Mouse (Mus musculus) adipocyte (in vitro differentiated cells): Measurements from ENCODE around the gene Tmem210.

Source experiments
- DNase-seq: peaks from one replicate; pipeline ENCODE4 v3.0.0-alpha.2; 2016; ENCODE audit warnings: low spot score

Gene Tmem210

DNA sequence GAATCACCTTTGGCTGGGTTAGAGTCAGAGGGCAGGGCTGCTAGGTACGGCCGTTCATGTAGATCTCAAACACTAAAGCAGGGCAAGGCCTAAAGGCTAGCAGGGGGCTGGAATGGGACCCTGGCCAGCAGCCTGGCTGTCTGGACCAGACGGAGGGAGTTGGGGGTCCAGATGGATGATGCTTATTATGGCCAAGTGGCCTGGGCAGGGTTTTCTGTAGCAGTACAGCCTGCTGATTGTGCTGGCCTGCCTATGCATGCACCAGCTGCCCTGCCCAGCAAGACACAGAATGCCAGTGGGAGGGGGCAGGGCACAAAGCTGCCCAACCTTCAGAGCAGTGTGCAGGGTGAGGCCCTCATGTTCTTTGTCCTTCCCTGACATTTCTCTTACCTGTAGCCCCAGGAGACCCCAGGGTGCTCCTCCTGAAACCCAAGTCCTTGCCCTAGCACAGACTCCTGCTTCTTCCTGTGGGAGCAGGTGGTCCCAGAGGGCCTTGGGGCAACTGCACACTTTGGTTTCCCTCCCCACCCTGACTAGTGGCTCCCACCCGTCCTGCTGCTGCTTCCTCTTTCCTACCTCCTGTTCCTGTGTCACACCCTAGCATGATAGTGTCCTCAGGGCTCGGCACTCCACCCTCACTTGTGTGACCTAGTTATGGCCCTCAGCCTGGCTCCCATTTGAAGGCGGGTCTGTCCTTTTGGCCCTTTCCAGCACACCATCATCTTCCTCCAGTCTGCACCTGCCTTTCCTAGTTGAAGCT lies 21.9 kb upstream of the Tmem210 start:
- DNase-seq = no peak

DNA sequence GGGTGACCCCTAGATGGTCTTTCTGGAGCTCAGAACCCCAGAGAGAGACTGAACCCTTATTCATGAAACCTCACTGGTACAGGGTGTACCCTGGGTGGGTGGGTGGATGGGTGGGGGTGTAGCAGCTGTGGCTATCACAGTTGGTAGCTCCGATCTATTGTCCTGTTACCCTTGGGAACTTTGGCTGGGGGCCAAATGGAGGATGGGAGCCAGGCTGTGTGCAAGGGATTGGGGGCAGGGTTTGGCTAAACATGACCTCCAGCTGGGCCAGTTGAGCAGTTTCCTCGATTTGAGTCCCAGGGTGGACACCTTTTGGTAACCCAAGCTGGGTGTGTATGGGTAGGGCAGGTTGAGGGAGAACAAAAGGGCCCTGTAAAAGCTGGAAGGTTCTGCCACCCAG lies 21.2 kb upstream of the Tmem210 start:
- no peak for DNase-seq

DNA sequence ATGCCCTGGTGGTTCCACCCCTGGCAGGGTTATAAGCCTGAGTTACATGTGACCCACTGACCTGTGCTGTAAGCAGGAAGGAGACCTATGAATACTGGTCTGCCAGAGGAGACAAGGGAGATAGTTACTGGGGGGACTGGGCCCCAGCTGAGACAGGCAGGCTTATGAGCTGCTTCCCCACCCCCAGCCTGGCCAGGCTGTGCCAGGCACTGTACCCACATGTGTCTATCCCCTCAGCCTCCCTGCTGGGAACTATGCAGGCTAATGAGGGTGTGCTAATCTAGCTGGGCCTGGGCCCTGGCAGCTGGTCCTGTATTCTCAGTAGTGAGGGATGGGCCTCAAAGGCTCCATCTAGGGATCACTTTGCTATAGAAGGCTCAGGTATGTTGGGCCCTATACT lies 20.7 kb upstream of the Tmem210 start:
- no peak for DNase-seq

DNA sequence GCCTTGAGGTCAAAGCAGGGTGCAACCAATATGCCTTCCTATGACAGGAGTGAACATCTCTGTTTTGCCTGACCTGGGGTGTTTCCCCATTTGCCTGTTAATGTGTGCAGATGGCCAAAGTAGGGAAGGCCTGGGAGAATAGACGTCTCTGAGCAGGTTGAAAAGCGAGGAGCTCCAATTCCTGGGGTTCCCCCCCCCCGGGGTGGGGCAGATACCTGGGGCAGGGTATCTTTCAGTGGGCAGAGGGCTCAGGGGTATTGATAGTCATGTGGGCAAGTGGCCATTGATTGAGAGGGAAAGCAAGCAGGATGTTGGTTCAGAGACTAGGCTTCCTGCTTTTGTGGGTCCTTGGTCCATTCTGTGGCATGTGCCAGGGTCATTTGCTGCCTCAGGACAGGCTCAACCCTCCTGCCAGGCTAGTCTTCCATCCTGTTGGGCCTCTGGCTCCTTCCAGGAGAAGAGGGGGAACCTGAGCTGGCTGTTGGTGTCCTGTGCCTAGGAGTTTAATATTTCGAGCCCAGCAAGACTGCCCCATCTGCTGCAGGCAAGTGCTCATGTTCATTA lies 20.1 kb upstream of the Tmem210 start:
- DNase-seq = no peak

DNA sequence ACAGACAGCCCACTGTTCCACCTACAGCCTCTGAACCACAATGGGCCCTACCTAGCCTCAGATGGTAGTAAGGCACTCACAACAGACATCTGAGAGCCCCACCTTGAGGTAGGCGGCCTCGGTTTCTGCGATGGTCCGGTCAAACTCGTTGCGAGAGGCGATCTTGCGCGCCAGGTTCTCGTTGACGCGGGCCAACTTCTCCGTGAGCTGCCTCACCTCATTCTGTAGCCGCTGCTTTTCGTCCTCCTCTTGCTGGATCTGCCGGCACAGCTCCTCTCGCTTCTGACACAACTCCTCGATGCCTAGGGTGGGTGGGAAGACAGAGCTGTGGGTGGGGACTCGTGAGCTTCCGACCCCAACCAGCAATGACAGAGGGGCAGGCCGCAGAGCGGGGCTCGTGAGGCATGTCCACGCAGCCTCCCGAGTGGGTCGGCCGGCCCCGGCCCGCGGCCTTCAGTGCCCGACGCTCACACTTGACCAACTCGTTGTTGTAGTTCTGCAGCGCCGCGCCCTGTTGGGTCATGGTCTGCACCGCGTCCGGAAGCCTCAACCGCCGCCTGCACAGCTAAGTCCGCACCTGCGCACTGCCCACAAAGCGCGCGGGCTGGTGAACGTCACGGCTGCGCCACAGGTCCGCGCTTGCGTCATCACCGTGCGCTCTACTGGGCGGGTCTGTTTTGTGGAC lies 16.0 kb upstream of the Tmem210 start, which contains the start of the genes Ssna1 and Anapc2:
Gene Ssna1, minus strand, starts transcription at position 612 of the 685 bp plus-strand sequence.
Gene Anapc2, plus strand, starts transcription at position 652 of the 685 bp plus-strand sequence.
- peak; percentile 94 for DNase-seq

DNA sequence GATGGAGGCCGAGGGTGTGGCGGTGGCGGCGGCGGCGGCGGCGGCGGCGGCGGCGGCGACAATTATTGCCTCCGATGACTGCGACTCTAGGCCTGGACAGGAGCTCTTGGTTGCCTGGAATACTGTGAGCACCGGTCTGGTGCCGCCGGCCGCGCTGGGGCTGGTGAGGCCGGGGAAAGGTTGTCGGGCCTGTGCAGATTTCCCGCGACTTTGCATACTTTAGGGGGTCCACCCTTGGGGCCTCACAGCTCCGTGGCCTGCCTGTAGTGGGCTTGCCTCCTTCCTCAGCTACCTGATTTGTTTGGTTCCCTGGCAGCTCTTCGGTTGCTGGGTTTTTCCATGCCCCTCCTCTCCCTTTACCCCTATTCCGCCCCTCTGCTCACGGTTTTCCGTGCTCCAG lies 15.4 kb upstream of the Tmem210 start:
- no peak for DNase-seq

DNA sequence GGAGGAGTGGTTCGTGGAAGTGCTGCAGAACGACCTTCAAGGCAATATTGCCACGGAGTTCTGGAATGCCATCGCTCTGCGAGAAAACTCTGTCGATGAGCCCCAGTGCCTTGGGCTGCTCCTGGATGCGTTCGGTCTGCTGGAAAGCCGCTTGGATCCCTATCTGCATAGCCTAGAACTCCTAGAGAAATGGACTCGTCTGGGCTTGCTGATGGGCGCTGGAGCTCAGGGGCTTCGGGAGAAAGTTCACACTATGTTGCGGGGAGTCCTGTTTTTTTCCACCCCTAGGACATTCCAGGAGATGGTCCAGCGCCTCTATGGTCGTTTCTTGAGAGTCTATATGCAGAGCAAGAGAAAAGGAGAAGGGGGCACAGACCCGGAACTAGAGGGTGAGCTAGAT lies 14.9 kb upstream of the Tmem210 start:
- no peak for DNase-seq

DNA sequence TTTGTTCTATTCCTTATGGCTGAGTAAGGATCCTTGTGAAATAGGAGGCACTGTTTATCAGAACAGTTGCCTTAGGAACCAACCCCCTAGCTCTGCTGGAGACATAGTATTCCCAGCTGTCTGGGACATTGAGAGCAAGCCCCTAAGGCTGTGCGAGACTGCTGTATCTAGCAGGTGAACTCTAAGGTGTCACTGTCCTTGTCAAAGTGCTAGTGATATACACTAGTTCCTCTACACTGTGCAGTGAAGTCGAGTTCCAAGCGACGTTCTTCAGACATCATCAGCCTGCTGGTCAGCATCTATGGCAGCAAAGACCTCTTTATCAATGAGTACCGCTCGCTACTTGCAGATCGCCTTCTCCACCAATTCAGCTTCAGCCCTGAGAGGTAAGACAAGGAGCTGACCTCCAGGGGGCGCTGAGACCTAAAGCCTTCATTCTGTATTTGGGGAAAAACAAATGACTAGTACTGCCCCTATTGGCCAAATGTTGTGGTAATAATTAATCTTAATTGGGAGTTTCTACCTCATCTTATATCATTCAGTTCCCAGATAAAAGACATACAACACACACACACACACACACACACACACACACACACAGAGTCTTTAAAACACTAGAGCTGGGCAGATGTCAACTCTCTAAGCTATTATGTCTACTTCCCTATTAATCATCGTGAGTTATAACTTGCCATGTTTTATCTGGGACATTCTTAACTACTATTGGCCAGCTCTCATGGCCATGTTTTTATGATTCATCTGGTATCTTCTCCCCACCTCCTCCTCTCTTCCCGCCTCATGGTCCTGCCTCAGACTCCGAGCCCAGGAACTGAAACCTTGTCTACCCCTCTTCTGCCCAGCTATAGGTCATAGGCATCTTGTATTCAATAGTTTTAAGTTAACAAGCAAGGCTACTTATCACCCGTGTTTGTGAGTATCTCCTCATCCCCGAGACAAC lies 8.7 kb upstream of the Tmem210 start:
- peak; percentile 84 for DNase-seq

DNA sequence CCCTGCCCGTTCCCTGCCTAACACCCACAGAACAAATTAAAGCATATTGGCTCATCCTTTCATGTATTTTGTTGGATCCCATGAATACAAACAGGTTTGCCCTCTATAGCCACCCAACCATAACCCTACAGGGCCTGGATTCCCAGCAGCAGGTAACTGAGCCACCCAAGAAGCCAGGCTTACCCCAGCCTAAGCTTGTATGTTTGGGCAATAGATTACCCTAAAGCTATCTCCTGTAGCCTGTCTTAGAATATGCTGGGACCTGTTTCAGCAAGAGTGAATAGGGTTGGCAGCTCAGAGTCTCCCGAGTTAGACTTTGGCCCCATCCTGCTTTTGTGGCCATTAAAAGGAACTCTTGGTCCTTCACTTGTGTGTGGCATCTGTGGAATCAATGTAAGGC lies 2.4 kb upstream of the Tmem210 start:
- no peak for DNase-seq

DNA sequence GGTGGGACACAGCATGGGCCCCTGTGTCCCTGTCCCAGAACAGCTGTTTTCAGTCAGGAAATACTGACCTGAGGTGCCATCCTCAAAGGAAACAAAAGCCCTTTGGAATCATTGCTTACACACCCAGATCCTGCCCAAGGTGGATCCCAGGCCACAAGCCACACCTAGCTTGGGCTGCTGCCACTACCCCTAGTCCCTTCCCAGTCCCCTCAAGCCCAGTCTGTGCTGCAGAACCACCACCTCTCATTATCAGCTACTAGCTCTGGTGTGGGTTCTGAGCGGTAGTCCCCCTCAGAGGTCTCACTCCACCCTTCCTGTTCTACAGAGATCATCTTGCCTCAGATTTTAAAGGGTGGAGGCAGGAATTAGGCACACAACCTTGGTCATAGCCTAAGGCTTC lies 1.6 kb upstream of the Tmem210 start:
- DNase-seq = no peak

DNA sequence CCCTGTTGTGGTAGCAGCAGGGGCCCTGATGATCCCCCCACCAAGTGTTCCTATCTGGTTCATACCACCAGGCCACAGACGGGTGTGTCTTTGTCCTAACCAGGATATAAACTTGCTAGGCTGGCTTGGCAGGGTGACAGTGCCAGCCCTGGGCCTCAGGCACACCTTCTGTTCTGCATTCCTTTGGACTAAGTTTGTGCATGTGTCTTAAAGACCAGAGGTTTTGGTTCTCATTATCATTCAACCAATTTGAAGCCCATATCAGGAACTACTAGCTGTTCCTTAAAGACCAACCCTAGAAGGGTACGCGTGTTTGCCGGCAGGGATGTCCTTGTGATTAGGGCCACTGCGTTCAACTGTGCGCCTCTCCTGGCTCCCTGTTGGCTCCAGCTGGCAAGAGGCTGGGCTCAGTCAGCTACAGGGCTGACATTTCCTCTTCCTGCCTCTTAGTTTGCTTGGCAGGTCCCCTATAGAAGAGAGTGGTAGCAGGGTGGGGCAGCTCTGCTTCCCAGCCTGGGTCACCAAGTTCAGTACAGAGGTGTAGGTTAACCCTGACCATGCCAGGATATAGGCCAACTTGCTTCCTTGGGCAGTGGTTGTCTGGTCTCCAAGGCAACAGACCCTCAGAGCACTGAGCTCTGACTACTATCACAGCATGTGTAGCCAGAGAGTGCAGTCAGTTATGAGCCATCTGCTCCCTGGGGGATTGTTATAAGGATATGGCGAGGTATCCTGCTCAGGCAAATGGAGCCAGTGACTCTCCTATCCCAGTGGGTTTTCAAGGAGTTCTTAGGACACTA lies 908 bp upstream of the Tmem210 start:
- DNase-seq = no peak

DNA sequence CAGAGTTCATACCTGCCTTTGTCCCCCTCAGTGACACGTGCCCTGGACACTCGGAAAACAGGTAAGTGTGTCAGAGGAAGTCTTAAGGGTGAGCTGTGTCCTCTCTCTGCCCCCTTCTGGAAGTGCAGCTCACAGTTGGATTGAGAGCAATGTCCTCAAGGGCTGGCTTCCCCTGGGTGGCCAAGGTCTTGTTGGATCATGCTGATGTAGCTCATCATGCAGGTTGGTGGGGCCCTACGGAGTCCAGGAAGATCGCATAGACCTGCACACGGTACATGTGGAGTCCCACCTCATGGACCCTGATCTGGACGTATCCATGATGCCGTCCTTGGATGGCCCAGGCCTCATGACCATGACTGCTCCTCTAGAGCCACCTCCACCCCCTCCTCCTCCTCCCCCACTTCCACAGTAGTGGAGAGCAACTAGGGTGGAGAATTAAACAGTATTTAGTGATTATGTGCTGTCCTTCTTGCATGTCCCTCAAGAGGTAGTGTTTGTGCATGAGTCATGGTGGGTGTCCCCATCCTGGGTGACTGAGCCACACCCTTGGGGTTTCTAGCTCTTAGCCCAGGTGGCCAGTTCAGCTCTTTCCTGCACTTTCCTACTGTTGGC lies 895 bp downstream of the Tmem210 start:
- DNase-seq = no peak

DNA sequence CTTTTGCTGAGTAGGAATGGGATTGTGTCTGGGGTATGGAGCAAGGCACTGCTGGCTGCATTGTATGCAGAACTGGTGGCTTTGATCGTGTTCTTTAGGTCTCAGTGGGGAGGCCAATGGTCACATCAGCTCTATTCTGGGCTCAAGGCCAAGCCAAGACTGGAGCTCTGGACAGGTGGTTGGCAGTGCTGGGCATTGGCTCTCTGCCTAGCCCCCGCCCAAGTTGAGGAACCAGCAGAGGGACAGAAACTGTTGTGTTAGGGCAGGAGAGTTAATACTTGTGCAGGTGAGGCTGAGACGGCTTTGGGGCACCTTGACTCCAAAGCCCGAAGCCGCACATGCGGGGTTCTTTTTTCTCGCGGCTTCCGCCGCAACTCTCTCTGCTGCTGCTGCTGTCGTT lies 1.7 kb downstream of the Tmem210 start, which contains the start of gene Lrrc26:
Gene Lrrc26, plus strand, starts transcription at position 265 of the 400 bp plus-strand sequence.
- DNase-seq = no peak

DNA sequence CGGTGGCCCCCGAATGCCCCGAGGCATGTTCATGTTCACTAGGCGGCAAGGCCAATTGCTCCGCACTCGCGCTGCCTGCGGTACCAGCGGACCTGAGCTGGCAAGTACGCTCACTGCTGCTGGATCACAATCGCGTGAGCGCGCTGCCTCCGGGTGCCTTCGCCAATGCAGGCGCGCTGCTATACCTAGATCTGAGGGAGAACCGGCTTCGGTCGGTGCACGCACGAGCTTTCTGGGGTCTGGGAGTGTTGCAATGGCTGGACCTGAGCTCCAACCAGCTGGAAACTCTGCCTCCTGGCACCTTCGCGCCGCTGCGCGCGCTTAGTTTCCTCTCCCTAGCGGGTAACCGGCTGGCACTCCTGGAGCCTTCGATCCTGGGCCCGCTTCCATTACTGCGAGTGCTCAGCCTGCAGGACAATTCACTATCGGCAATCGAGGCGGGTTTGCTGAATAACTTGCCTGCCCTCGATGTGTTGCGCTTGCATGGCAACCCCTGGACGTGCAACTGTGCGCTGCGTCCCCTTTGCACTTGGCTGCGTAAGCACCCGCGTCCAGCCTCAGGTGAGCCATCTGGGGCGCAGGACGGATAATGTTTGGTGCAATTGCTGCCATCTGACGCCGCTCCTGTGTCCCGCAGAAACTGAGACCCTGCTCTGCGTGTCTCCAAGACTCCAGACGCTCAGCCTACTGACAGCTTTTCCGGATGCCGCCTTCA lies 2.3 kb downstream of the Tmem210 start:
- DNase-seq = no peak

DNA sequence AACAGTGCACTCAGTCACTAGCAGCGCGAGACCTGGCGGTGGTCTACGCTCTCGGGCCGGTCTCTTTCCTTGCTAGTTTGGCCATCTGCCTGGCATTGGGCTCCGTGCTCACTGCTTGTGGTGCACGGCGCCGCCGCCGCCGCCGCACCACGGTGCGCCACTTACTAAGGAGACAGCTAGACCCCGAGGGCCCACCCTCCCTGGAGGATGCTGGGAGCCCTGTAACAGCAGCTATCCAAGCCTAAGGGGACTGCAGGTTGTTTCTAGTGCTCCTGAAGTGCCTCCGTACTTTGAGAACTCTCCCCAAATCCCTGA lies 2.8 kb downstream of the Tmem210 start:
- no peak for DNase-seq

DNA sequence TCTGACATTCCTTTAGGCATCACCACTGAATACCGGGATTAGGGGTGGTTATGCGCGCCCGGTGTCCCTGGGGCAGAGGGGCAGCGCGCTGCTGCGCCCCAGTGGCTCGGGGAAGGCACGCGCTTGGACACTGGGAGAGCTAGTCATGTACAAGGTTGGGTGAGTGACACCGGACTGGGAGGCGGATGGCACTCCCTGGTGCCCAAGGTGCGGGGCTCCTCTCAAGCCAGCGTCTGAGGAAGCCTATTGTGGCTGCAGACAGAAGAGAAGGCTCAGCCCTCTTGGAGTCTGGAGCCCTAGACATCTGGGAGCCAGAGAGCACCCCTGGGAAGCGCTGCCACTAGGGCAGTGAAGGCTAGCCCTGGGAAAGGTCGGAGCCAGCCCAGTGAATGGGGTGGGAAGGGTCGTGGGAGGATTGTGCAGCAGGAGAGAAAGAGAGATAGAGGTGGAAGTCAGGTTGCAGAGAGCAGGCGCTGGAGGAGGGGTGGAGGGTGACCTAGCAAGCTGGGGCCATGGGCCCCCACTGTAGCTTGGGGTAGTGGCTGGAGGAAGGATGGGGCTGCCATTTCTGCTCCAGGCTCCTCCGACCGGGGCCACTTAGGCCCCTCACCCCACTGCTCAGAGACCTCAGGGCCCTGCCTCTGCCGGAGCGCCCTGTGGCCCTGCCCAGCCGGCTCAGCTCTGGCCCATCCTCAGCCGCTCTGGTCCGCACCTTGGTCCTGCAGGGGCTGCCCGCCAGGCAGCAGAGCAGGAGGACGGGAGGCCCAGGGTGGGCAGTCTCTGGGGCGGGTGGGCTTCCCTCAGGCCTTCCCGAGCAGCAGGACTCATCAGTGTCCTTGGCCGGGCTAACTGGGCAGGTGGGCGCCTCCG lies 3.5 kb downstream of the Tmem210 start:
- no peak for DNase-seq

DNA sequence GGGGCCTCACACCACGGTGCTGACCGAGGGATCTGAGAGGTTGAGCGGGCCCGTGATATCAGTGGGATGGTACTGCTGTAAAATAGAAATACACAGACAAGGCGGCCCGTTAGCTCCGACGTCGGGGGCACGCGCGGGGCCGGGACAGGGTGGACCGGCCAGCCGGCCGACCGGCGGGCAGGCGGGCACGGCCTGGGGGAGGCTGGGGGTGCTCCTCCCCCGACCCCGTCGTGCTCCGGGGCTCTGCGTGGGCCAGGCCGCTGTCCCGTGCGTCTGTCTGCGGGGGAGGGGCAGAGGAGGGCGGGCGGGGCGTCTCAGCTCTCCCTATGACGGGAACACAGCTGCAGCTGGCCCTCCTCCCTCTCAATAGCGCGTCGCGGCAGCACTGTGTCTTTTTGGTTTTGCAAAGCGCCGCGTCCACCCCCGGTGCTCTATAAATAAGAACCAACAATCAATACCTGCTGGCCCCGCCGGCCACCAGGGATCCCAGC lies 4.2 kb downstream of the Tmem210 start:
- no peak for DNase-seq

DNA sequence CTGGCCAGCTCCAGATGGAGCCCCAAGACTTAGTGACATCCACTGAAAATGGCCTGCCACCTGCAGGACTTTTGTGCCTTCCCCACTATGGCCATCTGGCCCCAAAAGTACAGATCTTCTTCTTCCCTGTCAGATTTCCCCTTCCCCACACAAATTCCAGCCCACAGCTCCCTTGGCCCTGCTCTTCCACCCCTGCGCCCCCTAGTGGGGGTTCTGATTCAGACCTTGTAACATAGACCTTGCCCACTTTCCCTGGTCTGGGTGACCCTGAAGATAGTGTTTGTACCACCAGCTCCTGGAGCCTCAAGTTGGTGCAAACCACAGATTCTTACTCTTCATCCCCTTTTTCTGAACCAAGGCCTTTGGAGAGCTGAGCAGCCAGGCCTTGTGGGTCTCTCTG lies 4.9 kb downstream of the Tmem210 start:
- DNase-seq = peak; percentile 66

DNA sequence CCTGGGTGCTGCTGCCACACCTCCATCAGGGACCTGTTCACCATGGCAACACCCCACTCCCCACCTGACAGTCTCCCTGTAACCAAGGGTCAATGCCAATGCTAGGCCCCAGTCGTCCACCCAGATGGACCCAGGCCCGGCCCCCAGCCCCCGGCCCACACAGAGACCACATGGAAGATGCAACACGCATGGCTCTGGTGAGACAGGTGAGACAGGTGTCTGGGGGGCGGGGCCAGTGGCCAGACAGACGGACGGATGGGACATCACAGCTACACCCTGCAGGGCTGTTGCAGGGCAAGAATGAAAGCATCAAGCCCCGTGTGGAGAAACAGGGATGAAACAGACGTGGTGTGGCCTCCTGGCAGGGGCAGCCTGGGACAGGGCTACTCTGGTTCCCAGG lies 5.8 kb downstream of the Tmem210 start:
- no peak for DNase-seq
